In the genomic region with DNA sequence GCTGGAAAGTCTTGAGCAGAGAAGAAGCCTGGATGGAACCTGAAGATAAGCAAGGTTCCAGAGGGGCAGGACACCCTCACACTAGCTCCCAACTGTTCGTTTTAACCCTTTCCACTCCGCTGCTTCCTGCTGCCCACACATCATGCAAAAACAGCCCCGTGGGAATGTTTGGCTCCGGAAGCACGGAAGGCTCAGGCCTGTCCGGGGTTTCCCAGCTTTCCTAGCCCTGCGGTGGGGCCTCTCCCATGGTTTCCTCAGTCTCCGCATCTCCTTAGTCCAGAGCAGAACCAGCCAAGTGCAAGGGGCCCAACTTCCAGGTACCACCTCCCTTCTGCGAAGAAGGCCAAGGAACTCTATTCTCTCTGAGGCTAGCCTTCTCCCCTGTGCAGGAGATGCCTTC, we compare ENCODE assay signal across 20 mouse cellular contexts.
"Had no signal": no experiment of that assay in that cellular context is flagged by ENCODE, and none has a peak within 500 bp of the region (broad histone marks: within the 10 kb centered on the region; RNA-seq: fewer than 3 reads in every experiment).

No protein-coding gene starts in this region.

- H3K27ac ChIP-seq: heart, embryonic 13.5 days; heart, embryonic 15.5 days; hindbrain, embryonic 13.5 days; hindbrain, embryonic 15.5 days; hindbrain, postnatal 0 days; kidney, embryonic 15.5 days; limb, embryonic 13.5 days; limb, embryonic 15.5 days; liver, embryonic 12.5 days; liver, embryonic 14.5 days had no signal

- H3K9me3 ChIP-seq: heart, embryonic 13.5 days; heart, embryonic 15.5 days; hindbrain, embryonic 13.5 days; hindbrain, embryonic 15.5 days; kidney, embryonic 15.5 days; limb, embryonic 13.5 days; limb, embryonic 15.5 days; liver, embryonic 12.5 days had no signal

- H3K36me3 ChIP-seq: heart, embryonic 13.5 days; heart, embryonic 15.5 days; hindbrain, embryonic 13.5 days; hindbrain, embryonic 15.5 days; kidney, embryonic 15.5 days; limb, embryonic 13.5 days; limb, embryonic 15.5 days; liver, embryonic 12.5 days had no signal

- H3K4me1 ChIP-seq: heart, embryonic 15.5 days; liver, embryonic 12.5 days had no signal

- DNase-seq: gastrocnemius, postnatal 14 days; gastrocnemius, postnatal 36 days; heart, adult 18-20 months; heart, postnatal 14 days; heart, postnatal 36 days; layer of hippocampus, adult 9-11 months; layer of hippocampus, postnatal 36 days; left cerebral cortex, postnatal 4 days had no signal

- H3K4me3 ChIP-seq: heart, embryonic 13.5 days; heart, embryonic 15.5 days; hindbrain, embryonic 13.5 days; hindbrain, embryonic 15.5 days; kidney, embryonic 15.5 days; limb, embryonic 13.5 days; limb, embryonic 15.5 days; liver, embryonic 12.5 days had no signal

- H3K4me2 ChIP-seq: heart, embryonic 11.5 days; heart, embryonic 13.5 days; heart, embryonic 15.5 days; hindbrain, embryonic 13.5 days; hindbrain, embryonic 15.5 days; limb, embryonic 15.5 days; liver, embryonic 12.5 days had no signal

- H3K27me3 ChIP-seq: hindbrain, embryonic 15.5 days; limb, embryonic 15.5 days; liver, embryonic 12.5 days had no signal

- ATAC-seq: hindbrain, postnatal 0 days; intestine, embryonic 16.5 days; liver, embryonic 12.5 days had no signal

- H3K9ac ChIP-seq: heart, embryonic 13.5 days; heart, embryonic 15.5 days; hindbrain, embryonic 13.5 days; hindbrain, embryonic 15.5 days; kidney, embryonic 15.5 days; limb, embryonic 13.5 days; limb, embryonic 15.5 days; liver, embryonic 12.5 days; liver, embryonic 14.5 days had no signal
